Mouse (Mus musculus): ENCODE measurements around the gene Kmt2c.

Gene Kmt2c

DNA sequence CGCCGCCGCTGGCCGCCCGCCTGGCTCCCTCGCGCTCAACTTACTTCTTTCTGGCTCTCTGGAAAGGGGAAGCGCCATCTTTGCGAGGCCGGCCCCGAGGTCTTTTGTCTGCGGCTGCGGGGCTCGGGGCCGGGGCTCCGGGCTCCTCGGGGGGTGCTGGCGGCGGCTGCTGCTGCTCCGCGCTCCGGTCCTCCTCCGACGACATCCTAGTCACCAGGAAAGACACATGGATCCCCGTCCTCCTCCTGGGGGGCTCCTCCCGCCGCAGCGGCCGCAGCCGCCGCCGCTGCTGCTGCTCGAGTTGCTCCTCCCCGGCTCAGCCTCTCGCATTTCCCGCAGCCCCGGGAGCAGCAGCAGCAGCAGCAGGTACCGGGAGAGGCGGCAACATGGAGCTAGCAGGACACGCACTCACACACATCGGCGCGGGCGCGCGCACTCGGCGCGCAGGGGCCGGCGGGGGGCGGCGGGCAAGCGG lies at the start of gene Kmt2c:
TSS of gene Kmt2c (minus strand) at position 438 of the 475 bp plus-strand sequence.
- in situ Hi-C loops (cut with MboI; ENCODE audit: low pct_unique_long_range_greater_than_20kb in 1 of 2, low sequenced_read_pairs in 2 of 2, unreplicated experiment in 1 of 2): no loop called here

DNA sequence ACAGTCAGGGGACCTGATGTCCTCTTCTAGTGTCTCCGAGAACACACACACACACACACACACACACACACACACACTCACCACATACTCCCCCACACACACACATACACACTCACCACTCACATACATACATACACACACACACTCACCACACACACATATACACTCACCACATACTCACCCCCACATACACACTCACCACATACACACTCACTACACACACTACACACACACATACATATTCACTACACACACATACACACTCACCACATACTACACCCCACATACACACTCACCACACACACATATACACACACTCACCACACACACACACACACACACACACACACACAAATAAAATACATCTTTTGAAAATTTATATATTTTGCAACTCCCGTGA lies 48.3 kb upstream of the Kmt2c start:
- in situ Hi-C loops (cut with MboI; ENCODE audit: low pct_unique_long_range_greater_than_20kb in 1 of 2, low sequenced_read_pairs in 2 of 2, unreplicated experiment in 1 of 2): no loop called here

DNA sequence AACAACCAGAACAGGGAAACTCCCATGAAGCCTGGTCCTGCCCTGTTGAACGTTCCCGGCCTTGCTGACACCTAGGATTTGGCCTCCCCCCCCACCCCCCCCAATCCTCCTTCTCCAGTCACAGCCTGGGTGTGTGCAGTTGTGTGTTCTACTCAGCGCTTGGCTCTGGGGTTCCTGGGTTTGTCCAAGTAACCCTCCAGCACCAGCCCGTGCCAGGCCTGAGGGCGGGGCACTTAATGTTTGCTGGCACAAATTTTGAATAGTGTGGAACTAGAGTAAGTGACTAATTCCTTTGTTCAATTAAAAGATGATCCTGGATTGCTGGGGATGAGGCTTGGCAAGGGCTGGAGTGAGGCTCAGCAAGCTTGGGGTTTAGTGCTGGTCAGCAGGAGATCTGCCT lies 46.0 kb upstream of the Kmt2c start:
- in situ Hi-C loops (cut with MboI; ENCODE audit: low pct_unique_long_range_greater_than_20kb in 1 of 2, low sequenced_read_pairs in 2 of 2, unreplicated experiment in 1 of 2): no loop called here

DNA sequence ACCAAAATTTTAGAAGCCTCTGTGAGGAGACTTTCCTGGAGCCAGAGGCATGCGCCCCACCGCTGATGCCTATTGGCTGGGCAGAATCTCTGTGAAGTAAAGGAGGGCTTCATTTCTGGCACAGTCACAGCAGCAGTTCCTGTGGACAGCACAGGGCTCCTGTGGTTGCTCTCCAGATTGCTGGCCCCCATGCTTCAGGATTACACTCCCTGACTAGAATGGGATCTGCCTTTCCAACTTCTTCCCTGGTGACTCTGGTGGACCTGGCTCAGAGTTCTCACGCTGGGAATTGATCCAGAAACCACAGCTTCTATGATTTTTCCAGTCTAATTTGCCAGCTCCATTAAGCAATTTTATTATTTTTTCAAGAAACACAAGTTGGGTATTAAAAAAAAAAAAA lies 45.5 kb upstream of the Kmt2c start:
- in situ Hi-C loops (cut with MboI; ENCODE audit: low pct_unique_long_range_greater_than_20kb in 1 of 2, low sequenced_read_pairs in 2 of 2, unreplicated experiment in 1 of 2): no loop called here

GRCm38 (mm10) chr5:25541661-25542060 lies 43.1 kb upstream of the Kmt2c start:
- in situ Hi-C loops (cut with MboI; ENCODE audit: low pct_unique_long_range_greater_than_20kb in 1 of 2, low sequenced_read_pairs in 2 of 2, unreplicated experiment in 1 of 2): no loop called here

DNA sequence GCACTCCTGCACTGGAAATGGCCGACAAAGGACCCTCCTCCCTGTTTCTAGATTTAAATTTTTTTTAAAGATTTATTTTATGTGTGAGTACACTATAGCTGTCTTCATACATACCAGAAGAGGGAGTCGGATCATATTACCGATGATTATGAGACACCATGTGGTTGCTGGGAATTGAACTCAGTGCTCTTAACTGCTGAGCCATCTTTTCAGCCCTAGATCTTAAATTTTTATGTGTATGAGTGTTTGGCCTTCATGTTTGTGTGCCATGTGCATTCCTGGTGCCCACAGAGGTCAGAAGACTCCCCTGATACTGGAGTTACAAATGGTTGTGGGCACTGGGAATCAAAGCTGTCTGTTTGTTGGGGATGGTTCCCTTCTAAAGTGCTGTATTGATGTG lies 42.3 kb upstream of the Kmt2c start:
- in situ Hi-C loops (cut with MboI; ENCODE audit: low pct_unique_long_range_greater_than_20kb in 1 of 2, low sequenced_read_pairs in 2 of 2, unreplicated experiment in 1 of 2): no loop called here

DNA sequence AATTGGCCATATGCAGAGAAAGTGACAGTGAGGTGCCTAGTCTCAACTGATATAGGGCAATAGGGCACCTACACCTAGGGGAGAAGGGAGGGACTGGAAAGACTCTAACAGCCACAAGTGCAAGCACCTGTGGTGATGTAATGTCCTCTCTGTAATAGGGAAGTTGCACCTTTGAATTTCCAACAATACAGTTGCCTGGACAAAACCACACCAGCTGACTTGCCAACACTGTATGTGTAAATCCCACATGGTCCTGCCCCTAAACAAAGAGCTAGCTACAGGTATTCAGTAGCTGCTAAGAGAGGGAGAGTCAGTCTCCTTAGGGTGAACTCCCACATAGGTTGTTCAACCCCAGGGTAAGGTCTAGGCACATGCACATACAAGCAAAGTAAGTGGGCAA lies 41.8 kb upstream of the Kmt2c start:
- in situ Hi-C loops (cut with MboI; ENCODE audit: low pct_unique_long_range_greater_than_20kb in 1 of 2, low sequenced_read_pairs in 2 of 2, unreplicated experiment in 1 of 2): no loop called here

DNA sequence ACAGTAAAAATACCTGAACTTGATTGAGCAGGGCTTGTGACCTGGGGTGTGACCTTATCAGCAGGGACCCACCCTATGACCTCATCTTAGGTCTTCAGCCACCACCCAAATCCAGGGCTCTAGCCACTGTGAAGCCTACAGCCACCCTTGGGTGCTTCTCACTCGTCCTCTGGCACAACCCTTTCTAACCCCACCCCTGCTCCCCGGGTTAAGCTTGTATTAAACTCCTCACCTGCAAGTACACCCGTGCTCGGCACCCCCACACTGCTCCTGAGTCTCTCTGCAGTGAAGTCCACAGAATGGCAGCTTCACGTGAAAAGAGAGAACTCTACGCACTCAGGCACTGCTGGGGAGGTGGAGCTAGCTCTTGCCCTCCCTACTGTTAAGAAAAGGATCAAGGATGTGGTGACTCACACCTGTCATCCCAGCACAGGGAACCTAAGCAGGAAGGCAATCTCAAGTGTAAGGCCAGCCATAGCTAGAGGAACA lies 38.4 kb upstream of the Kmt2c start:
- in situ Hi-C loops (cut with MboI; ENCODE audit: low pct_unique_long_range_greater_than_20kb in 1 of 2, low sequenced_read_pairs in 2 of 2, unreplicated experiment in 1 of 2): no loop called here

GRCm38 (mm10) chr5:25536451-25536850 lies 37.9 kb upstream of the Kmt2c start:
- in situ Hi-C loops (cut with MboI; ENCODE audit: low pct_unique_long_range_greater_than_20kb in 1 of 2, low sequenced_read_pairs in 2 of 2, unreplicated experiment in 1 of 2): no loop called here

DNA sequence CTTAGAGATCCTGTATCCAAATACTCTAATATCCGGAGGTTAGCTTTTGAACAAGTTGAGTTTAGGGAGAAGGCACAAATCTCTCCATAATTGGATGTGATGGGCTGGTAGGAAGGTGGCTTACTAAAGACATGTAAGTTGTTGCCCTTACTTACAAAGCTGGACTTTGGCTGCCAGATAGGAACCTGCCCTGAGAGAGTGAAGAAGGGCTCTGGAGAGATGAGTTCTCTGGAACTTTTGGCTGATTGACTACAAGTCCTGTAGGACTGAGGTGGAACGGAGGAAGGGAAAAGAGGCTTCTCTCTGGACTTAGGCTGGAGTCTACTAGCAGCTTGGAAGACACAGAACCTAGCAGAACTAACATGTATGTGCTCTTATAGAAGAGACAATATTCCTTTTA lies 37.0 kb upstream of the Kmt2c start:
- in situ Hi-C loops (cut with MboI; ENCODE audit: low pct_unique_long_range_greater_than_20kb in 1 of 2, low sequenced_read_pairs in 2 of 2, unreplicated experiment in 1 of 2): no loop called here

DNA sequence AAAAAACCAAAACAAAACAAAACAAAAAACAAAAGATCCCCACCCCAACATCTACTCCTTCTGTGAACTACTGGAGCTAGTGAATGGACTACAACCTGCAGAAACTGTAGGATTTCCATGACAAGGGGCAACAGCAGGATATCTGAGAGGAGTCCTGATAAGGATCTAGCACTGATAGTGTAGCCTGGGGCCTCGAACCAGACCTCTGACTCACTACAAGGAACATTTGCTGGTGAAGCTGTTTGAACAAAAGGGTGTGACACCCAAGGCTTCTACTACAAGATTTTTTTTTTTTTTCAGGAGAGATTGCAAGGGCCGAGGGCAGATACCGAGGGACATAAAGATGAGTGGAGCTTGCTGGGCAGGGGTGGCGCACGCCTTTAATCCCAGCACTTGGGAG lies 34.7 kb upstream of the Kmt2c start:
- in situ Hi-C loops (cut with MboI; ENCODE audit: low pct_unique_long_range_greater_than_20kb in 1 of 2, low sequenced_read_pairs in 2 of 2, unreplicated experiment in 1 of 2): no loop called here

DNA sequence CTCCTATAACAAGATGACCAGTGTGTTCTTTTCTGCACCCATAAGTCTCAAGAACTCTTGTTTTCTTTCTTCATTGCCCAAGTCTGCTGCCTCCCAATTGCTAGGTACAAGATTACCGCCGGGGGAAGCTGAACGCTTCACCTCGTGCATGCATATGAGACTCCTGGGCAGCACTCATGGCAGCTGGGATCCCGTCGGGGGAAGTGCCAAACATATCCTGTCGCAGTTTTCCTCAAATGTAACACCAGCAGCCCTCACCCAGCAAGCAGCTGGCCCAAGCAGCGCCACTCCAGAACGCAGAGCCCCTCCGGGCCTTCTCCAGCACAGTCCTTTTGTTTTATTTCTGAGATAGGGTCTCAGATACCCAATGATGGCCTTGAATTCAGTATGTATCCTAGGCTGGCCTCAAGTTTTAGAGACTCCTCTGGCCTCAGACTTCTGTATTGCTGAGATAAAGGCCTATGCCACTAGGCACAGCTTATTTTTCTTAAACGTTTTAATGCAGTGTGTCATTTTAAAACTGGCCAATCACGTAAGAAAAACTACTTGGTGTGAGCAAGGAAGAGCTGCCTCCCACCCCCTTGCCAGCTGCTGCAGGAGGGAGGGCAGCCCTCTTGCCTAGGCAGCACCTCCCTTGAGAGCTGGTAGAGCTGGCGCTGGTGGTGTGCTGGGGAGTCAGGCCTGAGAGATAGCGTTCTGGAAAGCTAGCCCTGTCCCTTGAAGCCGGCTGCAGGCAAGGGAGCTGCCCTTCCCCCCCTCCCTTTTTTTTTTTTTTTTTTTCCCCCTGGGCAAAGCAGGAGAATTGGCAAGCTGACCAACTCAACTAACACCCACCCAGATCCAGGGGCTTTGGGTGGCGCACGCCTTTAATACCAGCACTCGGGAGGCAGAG lies 33.9 kb upstream of the Kmt2c start:
- in situ Hi-C loops (cut with MboI; ENCODE audit: low pct_unique_long_range_greater_than_20kb in 1 of 2, low sequenced_read_pairs in 2 of 2, unreplicated experiment in 1 of 2): no loop called here

GRCm38 (mm10) chr5:25530629-25531028 lies 32.0 kb upstream of the Kmt2c start:
- in situ Hi-C loops (cut with MboI; ENCODE audit: low pct_unique_long_range_greater_than_20kb in 1 of 2, low sequenced_read_pairs in 2 of 2, unreplicated experiment in 1 of 2): no loop called here

- in situ Hi-C loops (cut with MboI; ENCODE audit: low pct_unique_long_range_greater_than_20kb in 1 of 2, low sequenced_read_pairs in 2 of 2, unreplicated experiment in 1 of 2): no loop called here
Observed at GRCm38 (mm10) chr5:25529529-25530421, 31.2 kb upstream of the Kmt2c start.

DNA sequence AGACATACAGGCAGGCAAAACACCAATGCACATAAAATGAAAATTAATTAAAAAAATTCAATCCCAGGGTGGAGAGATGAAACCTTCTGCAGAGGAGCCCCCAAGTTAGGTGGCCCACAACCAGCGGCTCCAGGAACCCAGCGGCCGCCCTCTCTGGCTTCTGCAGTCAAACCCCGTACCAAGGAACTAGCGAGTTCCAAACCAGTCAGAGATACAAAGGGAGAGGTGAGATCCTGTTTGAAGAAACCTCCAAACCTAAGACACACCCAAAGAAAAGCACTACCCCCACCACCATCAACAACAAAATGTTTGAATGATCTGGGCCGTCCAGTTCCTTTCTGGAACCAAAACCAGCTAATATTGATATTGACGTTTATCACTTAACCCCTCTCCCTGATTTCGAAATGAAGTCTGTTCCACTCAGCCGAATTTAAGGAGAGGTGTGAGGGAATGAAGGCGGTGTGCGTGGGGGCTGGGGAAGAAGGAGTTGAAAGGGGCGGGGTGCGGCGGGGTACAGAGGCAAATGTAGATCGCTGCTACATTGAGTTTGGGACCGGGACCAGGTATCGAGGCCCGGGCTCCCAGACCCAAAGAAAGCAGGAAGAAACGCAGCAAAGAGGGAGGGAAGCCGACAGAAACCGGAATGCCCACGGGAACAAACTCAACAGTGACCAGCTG lies 30.4 kb upstream of the Kmt2c start:
- in situ Hi-C loops (cut with MboI; ENCODE audit: low pct_unique_long_range_greater_than_20kb in 1 of 2, low sequenced_read_pairs in 2 of 2, unreplicated experiment in 1 of 2): no loop called here

DNA sequence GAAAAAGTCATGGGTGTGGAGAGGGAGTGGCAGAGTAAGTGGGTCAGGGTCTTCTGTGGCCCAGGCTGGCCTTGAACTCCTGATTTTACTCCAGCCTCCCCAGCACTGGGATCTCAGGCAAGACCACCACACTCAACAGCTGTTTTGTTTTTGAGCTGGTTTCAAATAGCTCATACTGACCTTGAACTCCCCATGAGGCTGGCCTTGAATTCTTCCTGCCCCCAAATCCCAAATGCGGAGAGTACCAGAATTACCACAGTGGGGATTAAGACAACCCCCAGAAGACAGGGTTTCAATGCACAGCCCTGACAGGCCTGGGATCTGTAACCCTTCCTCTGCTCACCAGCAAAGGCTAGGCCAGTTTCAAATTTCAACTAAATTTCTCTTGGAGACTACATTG lies 29.4 kb upstream of the Kmt2c start:
- in situ Hi-C loops (cut with MboI; ENCODE audit: low pct_unique_long_range_greater_than_20kb in 1 of 2, low sequenced_read_pairs in 2 of 2, unreplicated experiment in 1 of 2): no loop called here

GRCm38 (mm10) chr5:25526926-25527325 lies 28.3 kb upstream of the Kmt2c start:
- in situ Hi-C loops (cut with MboI; ENCODE audit: low pct_unique_long_range_greater_than_20kb in 1 of 2, low sequenced_read_pairs in 2 of 2, unreplicated experiment in 1 of 2): no loop called here

GRCm38 (mm10) chr5:25526116-25526515 lies 27.5 kb upstream of the Kmt2c start:
- in situ Hi-C loops (cut with MboI; ENCODE audit: low pct_unique_long_range_greater_than_20kb in 1 of 2, low sequenced_read_pairs in 2 of 2, unreplicated experiment in 1 of 2): no loop called here

DNA sequence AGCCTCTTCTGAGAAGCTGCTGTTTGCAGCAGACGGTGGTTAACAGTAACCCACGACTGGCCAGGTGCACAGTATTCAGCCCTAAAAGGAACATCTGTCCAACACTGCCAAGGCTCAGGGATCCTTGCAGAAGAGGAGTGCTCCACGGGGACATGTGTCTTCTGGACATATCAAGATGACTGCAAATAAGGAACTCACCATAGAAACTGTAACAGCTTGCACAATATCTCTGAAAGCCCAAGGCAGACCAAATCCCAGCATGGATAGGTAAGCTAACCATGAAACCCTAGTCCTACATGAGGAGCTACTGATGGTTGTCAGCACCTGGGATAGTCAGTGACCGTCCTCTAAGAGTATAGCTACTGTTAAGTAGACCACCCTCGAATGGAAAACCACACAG lies 22.9 kb upstream of the Kmt2c start:
- in situ Hi-C loops (cut with MboI; ENCODE audit: low pct_unique_long_range_greater_than_20kb in 1 of 2, low sequenced_read_pairs in 2 of 2, unreplicated experiment in 1 of 2): no loop called here
